Mouse (Mus musculus) embryo, embryonic 10 days (tissue): Measurements from ENCODE around the gene Espnl.

Experiments
- DNase-seq: peaks from one replicate; pipeline ENCODE4 v3.0.0-alpha.2; 2015; ENCODE audit warnings: low spot score

The Espnl gene

GRCm38 (mm10) chr1:91380453-91381090, 58.7 kb downstream of the Espnl start:
- peak; percentile 93 for DNase-seq

GRCm38 (mm10) chr1:91381091-91381471, 59.2 kb downstream of the Espnl start:
- no peak for DNase-seq

GRCm38 (mm10) chr1:91390369-91390768, 68.5 kb downstream of the Espnl start:
- no peak for DNase-seq

GRCm38 (mm10) chr1:91397927-91398259, 76.0 kb downstream of the Espnl start:
- peak; percentile 18 for DNase-seq
